Mouse (Mus musculus) stomach, postnatal 0 days (tissue): ENCODE results near the gene Mpp6.

Source experiments
- CTCF ChIP-seq: IDR thresholded peaks from 2 replicates; pipeline ENCODE4 v1.5.1; 2016; ENCODE audit warnings: antibody characterized with exemption, low read depth, mild to moderate bottlenecking, moderate library complexity
- EP300 ChIP-seq: optimal IDR thresholded peaks from 2 replicates; pipeline ENCODE3; 2016; ENCODE audit warnings: antibody characterized with exemption

DNA sequence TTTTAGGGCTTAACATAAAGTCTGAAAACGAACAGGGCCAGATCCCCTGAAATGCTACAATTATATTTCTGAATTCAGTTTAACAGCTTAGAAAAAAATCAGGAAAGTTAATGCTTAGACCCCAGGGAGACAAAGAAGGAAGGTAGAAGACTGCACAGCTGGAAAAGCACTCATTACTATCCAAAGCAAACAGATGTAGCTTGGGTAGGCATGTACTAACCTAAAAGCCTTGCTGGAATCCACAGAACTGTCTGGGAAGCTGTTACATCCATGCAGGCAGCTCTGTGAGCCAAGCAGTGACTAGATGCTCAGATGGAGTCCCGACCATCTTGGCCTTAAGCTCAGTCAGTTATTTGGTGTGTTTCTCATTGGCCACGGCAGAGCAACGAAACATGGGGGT is 24.8 kb upstream of the Mpp6 start:
- TF ChIP-seq EP300: no peak
- TF ChIP-seq CTCF: no peak
